Mouse (Mus musculus) kidney, adult 2 months (tissue): Measurements from ENCODE around the gene Tekt2.

ENCODE experiments used
- CTCF ChIP-seq: fragments of 200-500 bp; conservative IDR thresholded peaks from 2 replicates; pipeline ENCODE4 v1.5.1; 2011; ENCODE audit warnings: low read depth, mild to moderate bottlenecking, control low read depth, low read length, moderate library complexity, mixed read lengths; ENCODE audit not compliant: insufficient read depth, insufficient read length
- POLR2A ChIP-seq: fragments of 200-500 bp; IDR thresholded peaks from one replicate; pipeline ENCODE4 v1.6.1; 2011; ENCODE audit warnings: low read depth, low read length, control low read depth

DNA sequence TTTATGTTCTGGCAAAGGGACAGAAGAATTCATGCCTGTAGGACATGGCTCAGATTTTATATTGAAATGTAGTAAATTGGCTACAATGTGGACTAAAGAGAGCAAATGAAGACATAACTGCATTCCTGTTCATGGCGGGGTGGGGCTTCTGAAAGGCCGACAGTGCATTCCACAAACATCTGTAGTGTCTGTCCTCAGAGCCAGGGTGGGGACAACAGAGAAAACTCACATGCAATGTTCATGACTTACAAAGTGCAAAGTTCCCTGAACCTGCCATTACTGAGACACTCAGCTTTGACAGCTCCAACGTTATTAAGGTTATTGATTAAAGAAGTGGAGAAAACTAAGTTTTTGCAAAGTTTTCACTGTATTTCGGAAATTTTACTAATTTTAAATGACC is 18.0 kb upstream of the Tekt2 start:
- TF ChIP-seq CTCF (no peak), POLR2A (no peak)
